Mouse (Mus musculus): ENCODE measurements around the gene Syngr1.
A peak's percentile ranks its signal among the peaks of the same experiment; 100 is the strongest.

Gene Syngr1

GRCm38 (mm10) chr15:80070095-80070644 is 21.0 kb upstream of the Syngr1 start:
- no peak for DNase-seq (ENCODE audit: low spot score)

GRCm38 (mm10) chr15:80071951-80072437 is 19.1 kb upstream of the Syngr1 start:
- DNase-seq (ENCODE audit: low spot score), result no peak

- no peak for DNase-seq (ENCODE audit: low spot score)
Observed at GRCm38 (mm10) chr15:80072579-80073255, 18.4 kb upstream of the Syngr1 start.

DNA sequence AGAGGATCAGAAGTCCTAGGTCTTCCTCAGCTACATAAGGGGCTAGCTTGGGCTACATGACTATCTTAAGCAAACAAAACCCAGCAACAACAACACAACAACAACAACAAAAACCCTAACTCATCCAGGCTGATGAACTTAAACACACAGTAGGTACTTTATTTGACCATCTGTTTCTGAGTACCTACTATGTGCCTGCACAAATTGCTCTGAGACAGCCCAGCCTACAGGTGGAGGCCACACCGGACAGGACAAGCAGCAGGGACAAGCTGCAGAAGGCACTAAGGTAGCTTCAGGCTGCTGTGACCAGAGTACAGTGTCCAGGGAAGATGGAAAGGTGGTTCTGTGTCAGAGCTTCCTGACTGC is 17.9 kb upstream of the Syngr1 start:
- no peak for DNase-seq (ENCODE audit: low spot score)

GRCm38 (mm10) chr15:80074663-80075373 is 16.3 kb upstream of the Syngr1 start:
- no peak for DNase-seq (ENCODE audit: low spot score)

DNA sequence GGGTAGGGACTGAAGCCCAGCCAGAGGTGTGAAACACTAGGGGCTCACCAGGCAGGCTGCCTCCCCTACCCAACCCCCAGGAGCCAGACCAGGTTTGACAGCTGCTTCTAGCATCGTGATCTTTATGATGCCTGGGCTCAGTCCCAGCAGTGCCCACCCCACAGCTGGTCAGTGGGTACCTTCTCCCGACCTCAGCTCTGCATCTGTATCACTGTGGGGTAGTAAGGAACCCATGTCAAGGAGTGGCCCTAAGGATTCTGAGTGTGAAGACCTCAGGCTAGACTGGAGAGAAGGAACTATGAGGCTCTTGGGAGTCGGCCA is 15.8 kb upstream of the Syngr1 start:
- no peak for DNase-seq (ENCODE audit: low spot score)

DNA sequence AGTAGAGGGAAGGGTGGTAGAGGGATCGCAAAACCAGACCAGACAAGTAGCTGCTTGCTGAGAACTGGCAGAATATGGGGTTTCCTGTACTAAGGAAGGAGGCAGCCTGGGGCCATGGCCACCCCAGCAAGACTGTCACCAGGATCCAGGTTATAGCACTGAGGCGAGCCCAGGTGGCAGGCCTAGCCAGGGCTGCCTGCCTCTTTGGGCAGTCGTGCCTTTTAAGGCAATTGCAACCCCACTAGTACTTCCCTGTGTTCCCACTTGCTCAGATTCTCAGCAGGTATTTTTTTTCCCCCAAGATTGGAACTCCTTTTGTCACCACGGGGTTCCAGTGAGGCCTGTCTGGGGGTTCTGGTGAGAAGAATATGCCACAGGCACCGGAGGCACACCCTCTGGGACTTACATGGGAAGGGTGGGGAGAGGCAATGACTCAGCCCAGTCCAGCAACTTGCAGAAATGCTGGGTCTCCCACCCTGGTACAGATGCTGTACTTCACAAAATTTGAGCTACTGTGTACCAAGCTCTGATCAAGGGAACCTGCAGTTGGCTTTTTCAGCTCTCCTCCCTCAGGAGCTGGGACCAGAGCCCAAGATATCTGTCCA is 15.3 kb upstream of the Syngr1 start:
- DNase-seq (ENCODE audit: low spot score), result no peak

- DNase-seq (ENCODE audit: low spot score), result peak; percentile 69
Observed at GRCm38 (mm10) chr15:80076338-80077136, 14.6 kb upstream of the Syngr1 start.

- no peak for DNase-seq (ENCODE audit: low spot score)
Observed at GRCm38 (mm10) chr15:80078058-80078814, 12.9 kb upstream of the Syngr1 start.

DNA sequence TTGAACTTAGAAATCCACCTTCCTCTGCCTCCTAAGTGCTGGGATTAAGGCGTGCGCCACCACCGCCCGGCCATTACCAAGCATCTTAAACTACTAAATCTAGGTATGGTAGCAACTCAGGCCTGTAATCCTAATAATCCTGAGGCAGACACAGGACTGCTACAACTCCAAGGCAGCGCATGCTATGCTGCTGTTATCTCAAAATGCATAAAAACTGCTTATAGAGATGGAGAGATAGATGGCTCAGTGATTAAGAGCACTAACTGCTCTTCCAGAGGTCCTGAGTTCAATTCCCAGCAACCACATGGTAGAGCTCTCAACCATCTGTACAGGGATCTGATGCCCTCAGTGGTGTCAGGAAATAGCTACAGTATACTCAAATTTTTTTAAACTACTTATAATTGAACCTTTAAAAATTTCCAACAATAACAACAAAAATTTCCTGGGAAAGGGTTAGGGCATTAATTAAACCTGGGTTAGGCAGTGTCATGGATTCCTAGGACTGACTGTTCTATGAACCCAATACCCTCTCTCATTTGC is 11.9 kb upstream of the Syngr1 start:
- DNase-seq (ENCODE audit: low spot score), result no peak

DNA sequence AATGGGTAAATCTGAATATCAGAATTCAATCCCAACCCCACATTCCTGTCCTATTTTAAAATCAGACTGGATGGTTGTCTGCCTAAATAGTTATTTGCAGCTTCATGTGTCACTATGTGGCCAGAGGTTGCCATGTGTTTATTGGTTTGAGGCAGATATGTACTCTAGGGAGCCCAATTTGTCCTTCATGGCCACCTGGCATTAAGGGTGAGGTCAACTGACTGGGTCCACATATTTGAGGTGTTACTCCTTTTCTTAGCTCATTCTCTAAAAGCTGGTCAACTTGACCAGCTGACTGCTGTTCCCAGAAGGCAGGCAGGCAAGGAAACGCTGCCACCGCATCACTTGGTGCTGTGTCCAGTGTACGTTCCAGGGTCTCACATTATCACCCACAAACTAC is 11.2 kb upstream of the Syngr1 start:
- DNase-seq (ENCODE audit: low spot score), result no peak

DNA sequence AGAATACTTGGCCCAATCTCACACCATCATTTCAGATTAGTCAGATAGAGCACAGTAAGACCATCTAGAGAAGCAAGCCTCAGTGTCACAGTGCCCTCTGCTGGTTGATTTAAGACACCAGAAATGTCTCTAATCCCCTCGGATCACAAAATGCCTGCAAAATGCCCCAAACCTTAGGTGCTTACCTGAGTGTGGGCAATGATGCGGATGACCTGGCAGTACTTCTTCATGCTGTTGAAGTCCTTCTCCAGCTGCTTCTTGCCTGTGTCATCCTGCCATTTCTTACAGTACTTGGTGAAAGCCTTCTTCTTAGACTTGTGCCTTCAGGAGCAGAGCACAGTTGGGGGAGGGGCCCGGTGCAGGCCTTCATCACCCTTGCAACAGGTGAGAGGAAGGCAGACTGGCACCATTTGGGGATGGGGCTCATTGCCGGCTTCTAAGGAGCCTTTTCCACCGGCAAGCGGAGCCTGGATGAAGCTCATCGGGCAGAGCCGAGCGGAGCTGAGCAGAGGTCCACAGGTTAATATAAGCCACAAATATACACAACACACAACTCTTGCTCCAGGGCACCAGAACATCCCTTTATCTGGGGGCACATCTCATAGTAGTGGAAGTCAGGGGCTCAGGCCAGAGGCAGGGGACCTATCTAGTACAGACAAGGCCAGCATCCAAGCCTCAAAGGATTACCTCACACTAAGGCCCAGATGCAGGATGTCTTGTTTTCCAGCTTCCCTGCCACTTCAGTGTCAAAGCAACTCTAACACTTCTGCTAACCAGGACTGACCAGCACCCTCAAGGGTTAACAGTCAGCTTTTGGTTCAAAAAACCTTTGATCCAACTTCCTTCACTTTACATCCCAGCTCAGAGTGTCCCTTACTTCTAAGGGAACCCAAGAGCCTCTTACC is 10.2 kb upstream of the Syngr1 start:
- no peak for DNase-seq (ENCODE audit: low spot score)

DNA sequence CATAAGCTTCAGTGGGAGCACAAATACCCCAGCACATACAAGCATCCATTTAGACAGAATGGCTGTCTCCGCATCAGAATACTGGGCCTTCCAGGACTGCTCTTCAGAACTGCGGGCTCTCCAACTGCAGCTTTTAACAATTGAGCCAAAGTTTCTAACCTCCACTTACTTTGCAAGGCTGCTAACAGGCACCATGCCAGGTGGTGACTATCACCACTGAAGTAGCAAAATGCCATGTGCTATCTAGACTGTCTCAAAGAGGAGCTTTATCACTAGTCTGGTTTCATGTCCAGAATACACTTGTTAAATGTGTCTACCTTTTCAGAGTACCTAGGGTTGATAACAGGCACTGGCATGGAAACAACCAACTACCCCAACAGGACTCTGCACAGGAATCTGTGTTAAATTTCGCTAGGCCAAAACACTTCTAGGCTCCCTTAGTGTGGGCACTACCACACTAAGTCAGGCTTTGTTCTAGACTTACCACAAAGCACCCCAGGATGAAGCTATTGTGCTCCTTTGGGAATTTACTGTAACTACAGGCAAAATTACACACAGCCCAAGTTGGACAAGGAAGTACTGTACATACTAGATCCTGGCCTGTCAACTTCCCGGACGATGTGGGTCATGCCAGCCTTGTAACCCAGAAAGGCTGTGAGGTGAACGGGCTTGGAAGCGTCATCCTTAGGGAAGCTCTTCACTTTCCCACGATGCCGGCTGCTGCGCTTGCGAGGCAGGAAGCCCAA is 9.2 kb upstream of the Syngr1 start:
- no peak for DNase-seq (ENCODE audit: low spot score)

GRCm38 (mm10) chr15:80082661-80083275 is 8.4 kb upstream of the Syngr1 start:
- no peak for DNase-seq (ENCODE audit: low spot score)

- DNase-seq (ENCODE audit: low spot score), result peak; percentile 98
Observed at GRCm38 (mm10) chr15:80083276-80083731, 7.8 kb upstream of the Syngr1 start.

GRCm38 (mm10) chr15:80083740-80084139 is 7.4 kb upstream of the Syngr1 start:
- DNase-seq (ENCODE audit: low spot score), result no peak

DNA sequence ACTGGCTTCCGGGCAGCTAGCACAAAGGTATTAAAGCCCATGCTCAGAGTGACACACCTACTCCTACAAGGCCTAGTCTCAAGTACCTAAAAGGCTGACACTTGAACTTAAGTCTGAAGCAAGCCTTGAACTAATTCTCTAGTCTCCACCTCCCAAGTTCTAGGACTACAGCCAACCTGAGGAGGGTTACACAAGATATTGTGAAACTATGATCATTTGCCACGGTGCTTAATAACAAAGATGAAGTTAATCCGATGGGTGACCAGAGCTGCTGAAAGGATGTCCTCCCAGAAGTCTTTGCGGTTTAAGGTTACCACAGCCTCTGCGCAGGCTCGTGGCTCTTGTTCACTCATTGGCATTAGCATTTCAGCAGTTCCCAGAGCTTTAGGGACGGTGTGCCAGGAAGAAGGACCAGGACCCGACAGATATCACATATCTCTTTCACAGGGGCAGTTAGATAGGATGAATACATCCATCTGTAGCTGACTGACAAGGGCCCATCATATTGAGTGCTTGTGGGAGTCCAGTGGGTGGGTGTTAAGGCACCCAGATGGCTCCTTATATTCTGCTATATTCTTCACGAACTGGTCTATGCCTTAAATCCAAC is 3.6 kb upstream of the Syngr1 start:
- DNase-seq (ENCODE audit: low spot score), result no peak

DNA sequence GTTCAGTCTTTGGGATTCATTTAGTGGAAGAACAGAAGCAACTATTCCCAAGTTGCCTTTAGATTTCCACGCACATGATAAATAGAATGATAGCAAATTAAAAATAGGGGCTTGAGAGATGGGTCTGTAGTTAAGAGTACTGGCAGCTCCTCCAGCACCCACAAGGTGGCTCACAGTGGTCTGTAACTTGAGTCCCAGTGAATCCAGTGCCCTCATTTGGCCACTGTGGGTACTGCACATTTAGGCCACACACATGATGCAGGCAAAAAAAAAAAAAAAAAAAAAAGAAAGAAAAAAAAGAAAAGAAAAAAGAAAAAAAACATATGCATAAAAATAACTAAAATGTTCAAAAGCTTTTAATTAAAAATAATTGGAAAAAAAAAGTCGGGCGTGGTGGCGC is 2.5 kb upstream of the Syngr1 start:
- peak; percentile 85 for DNase-seq (ENCODE audit: low spot score)
